Mouse (Mus musculus) gastrocnemius, adult 8-10 months (tissue): ENCODE measurements at regions not wholly inside any gene's neighbourhood (a gene's known extent, or its start where the extent isn't known, plus 50 kb on each side); places are given as distances from the start of the nearest gene placed in this dataset.

Experiments used
- DNase-seq, 2 experiments: peaks; one replicate each; pipeline ENCODE4 v3.0.0; 2022; ENCODE audit warnings: low spot score in 2 of 2

DNA sequence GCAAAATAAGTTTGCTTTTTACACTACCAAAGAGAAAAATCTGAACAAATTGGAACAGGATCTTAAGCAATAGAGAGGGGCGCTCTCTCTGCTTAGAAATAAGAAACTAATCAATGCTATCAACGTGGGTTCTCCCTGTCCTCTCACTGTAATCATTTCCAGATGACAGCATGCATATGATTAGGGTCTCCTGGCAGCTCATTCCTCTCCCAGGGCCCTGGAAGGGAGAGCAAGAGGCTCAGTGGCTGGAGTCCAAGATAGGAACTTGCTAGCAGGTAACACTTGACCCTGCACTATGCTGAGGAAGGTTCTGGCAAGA is 146.5 kb upstream of the Jarid2 start:
- no peak for DNase-seq

DNA sequence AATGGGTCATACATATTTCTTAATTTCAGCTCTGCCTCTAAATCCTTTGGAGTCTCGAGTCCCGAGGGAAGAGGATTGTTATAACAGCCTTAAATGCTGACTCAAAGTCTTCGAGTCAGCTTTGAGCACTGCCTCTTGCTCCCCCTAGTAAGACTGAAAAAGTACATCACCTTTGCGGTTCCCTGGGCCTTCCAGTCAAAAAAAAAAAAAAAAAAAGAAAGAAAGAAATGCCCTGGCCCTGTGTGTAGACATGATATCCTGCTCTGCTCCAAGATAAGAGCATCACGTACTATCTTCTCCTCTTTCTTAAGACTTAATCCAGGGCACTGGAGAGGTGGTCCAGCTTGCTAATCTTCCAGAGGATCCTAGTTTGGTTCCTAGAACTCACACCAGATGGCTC is 145.7 kb upstream of the Jarid2 start:
- DNase-seq, result no peak

DNA sequence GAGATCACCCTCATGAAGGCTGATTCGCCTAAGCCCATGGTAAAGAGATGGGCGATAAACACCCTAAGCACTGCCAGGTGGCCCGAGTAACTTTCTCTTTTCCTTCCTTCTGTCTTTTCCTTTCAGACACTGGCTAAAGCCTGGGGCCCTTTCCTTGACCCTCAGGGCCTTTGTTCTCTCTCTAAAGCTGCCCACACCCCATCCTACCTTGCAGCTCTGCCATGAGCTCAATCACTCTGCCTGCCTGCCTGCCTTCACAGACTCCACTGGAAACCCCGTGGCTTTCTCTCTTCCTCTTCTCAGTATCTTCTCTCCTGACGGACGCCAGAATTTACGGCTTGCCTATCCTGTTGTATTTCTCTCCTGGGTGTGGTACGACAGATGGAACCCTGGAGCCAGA is 145.1 kb upstream of the Jarid2 start:
- no peak for DNase-seq

DNA sequence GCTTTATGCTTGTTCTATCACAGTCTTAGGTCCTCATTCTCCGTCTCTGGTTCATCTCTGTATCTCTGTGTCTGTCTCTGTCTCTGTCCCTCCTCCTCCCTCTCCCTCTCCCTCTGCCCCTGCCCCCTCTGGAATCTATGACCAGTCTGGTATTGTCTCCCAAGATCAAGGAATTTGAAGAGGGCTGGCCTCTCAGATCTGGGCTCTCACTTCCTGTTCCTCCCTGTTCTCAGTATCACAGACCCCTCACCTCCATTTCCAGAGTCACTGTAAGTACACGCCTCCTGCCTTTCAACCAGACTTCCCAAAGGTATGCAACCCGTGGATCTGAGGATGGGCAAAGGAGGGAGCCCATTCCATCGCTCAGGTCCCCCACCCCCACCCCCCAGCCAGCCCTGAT is 144.7 kb upstream of the Jarid2 start:
- DNase-seq, result no peak

DNA sequence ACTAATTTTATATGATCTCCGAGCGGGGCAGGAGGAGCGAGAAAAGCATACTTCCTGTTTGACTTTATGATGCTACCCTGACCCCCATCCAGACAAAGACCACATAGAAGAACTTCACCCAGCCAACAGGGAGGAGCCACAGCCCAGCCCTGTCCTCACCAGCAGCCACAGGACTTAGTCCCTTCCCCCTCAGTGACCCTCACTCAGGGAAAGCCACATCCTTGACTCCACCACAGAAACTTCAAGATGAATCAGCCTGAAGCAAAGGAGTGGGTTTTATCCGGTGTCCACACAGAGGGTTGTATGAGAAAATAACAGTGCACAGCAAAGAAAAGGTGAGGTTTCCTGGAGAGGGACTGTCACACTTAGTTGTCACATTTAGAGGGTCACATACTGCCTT is 141.4 kb upstream of the Jarid2 start:
- DNase-seq, result no peak

DNA sequence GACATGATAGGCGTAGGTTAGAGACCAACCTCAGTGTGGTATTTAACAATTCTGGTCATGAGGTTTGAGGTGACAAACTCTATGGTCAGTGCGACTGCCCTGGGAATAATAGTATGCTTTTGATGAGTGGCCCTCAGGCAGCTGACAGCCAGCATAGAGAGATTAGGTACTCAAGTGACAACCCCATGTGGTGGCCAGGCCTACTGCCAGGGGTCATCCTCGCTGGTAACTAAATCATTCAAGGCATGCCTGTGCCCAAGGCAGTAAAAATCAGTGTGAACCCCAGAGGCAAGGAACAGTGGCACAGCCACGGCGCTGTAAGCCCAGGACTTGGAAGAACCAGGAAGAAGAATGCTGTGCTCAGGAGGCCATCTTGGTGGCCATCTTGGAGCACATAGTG is 134.6 kb upstream of the Jarid2 start:
- peak; percentile 61 to 79 for DNase-seq

DNA sequence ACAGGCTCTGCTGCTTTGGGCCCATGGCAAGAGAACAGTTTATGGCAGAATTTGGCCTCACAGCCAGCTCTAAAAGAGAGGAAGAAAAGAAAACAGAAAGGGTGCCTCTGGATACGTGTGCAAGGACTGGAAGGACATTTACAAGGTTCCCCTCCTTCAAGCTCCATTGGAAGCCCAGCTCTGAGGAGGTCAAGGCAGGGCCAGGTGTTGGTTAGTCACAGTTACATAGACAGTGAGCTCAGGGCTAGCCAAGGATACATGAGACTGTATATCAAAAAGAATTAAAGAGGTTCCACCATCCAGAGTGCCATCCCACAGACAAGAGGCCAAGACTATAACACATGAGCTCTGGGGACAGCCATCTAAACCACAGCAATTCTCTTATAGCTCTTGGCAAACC is 131.6 kb upstream of the Jarid2 start:
- DNase-seq, result no peak

DNA sequence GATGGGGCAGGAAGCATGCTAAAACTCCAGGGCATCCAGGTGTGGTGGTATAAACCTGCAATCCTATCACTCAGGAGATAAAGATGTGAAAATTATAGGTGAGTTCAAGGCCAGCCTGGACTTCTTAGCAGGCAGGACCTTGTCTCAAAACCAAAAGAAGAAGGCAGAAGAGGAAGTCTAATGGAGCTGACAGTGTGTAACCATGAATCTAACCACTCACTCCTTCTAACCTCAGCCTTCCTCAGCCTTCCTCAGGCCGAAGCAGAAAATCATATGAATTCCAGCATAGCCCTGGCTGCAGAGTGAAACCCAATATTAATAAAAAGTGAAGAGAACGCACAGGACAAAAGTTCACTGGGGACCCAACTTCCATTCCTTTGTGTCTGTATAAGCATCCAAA is 128.2 kb upstream of the Jarid2 start:
- no peak for DNase-seq

DNA sequence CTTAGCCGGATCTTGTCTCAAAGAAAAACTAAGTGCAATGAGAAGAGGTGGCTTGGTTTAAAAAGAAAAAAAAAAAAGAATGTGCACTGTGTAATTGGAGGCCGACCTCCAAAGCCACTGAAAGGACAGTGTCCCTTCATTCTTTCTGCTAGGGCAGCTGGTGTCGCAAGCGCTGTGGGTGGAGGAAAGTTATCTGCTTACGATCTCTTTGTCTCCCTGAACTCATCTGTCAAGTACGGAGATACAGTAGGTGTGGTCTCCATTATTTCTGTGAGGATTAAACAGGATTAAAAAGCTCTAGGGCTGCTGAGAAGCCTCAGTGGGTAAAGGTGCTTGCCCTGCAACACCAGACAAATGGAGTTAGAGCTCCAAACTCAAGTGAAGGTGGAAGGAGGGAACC is 126.6 kb upstream of the Jarid2 start:
- no peak for DNase-seq

DNA sequence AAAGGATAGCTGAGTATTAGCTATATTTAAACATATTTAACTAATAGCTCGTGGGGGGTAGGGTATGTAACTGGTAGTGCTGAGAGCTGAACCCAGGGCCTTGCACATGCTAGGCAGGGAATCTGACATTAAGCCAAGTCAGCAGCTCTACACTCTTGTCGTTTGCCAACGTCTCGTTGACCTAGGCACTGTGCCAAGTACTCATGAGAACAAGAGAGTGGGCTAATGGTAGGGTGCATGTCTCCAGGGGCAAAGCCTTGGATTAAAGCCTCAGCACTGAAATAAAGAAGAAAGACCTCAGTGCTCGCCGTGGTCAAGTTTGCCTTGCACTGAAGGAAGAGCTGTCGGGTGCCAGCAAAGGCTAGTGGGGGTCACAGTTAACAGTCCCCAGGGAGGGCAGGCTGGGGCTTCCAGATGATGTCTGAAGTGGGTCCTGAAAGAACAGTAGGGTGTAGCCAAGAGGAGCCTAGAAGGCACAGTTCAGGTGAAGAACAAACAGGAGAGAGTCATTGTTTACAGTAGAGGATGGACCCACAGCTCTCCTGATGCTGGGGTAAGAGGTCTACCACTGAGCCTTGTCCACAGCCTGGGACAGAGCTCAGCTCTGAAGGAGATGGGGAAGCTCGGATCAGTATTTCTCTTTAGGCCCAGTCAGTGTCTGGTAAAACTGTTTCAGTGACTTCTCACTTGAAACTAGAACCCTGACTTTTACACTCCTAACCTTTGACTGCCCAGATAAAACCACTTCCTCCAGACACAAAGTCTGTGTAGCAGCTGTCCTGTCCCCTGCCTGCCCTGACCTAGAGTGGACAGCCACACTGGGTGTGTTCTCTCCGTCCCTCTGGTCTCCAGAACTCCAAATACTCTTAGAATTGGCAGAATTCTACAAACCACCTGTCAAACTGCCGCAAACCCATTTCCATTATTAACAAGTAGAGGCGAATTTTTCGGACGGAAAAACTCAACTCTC is 121.7 kb upstream of the Jarid2 start:
- no peak for DNase-seq

DNA sequence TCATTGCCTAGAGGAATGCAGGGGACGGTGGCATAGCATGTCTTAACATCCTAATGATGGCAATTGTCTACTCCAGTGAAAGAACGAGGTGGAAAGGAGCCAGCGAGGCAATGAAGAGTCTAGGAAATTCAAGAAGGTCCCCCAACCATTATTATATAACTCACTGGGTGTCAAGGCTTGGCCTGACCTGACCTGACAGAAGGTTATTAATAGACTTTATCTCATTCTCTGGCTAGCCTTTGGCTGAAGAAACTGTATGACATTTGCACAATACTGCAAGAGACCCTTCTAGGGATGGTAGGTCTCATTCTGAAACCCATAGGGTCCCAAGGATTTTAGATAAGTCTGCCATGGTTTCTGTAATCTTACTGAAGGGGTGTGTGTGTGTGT is 121.0 kb upstream of the Jarid2 start:
- no peak for DNase-seq

DNA sequence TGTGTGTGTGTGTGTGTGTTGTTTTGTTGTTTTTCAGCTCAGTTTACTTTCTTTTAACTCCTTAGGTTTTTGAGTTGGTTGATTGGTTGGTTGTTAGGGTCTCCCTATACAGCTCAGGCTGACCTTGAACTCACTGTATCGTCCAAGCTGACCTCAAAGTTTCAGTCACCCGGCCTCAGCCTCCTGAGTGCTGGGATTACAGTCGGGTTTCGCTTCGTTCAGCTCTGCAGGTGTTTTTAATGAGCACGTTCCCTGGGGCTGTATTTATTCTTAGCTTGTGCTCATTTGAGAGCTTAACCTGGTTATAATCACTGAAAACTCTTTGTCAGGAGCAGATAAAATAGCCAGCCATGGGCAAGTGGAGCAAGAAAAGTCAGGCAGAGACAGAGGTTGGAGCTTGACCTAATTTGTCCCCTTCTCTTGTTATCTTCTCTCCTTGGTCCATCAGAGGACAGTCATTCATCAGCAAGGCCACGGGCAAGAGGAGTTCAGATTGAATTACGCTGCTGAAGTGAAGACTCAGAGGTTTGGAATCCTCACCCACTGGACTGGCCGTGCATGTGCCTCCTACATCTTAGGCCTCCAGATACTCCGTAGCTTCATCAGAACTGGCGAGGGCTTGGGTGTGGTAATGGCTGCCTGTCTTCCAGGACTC is 120.5 kb upstream of the Jarid2 start:
- DNase-seq, result no peak

DNA sequence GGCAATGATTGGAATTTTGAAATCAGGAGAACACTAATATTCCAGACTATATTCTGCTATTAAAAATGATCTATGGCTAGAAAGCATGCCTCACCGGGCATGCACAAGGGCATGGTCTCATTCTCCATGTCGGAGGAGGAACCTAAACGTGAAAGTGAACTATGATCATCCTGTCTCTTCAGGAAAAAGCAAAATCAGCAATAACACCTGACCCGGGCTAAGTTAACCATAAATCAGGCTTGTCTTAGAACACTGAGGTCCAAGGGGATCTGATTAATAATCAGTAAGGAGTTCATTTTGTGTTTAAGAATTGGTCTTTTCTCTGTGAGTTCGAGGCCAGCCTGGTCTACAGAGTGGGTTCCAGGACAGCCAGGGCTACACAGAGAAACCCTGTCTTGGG is 119.7 kb upstream of the Jarid2 start:
- no peak for DNase-seq

DNA sequence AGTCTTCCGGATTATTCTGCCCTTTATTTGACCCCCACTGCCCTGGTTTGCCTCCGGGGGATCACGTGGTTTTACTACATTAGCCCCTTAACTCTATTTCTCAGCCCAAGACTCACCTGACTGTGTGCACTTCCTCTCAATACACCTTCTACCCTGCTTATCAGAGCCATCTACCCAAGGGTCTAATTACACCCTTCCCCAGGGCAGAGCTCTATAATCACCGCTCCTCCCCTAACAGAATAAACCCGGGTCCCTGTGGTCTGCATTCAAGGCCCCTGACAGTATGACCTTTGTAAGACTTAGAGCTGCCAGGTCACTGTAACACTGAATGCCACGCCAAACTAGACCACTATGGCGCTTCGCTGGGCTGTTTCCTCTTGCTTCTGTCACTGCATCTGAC is 113.6 kb upstream of the Jarid2 start:
- DNase-seq, result no peak

DNA sequence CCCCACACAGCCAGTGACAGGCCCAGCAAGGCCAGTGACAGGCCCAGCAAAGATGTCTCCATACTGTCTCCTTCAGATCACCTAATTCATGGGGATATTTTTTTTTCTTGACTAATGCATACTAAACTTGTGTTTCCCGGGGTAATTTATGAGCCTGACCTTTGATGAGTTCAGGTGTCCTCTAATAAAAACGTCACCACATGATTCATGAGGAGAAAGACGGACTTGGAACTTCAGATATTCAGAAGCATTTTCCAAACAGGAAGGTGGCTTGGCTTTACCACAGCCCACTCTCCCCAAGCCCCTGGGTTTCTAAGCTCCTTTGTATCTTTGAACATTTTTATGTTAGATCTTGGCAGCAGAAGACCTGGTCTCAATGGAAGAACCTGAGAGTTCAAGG is 110.9 kb upstream of the Jarid2 start:
- DNase-seq, result no peak

DNA sequence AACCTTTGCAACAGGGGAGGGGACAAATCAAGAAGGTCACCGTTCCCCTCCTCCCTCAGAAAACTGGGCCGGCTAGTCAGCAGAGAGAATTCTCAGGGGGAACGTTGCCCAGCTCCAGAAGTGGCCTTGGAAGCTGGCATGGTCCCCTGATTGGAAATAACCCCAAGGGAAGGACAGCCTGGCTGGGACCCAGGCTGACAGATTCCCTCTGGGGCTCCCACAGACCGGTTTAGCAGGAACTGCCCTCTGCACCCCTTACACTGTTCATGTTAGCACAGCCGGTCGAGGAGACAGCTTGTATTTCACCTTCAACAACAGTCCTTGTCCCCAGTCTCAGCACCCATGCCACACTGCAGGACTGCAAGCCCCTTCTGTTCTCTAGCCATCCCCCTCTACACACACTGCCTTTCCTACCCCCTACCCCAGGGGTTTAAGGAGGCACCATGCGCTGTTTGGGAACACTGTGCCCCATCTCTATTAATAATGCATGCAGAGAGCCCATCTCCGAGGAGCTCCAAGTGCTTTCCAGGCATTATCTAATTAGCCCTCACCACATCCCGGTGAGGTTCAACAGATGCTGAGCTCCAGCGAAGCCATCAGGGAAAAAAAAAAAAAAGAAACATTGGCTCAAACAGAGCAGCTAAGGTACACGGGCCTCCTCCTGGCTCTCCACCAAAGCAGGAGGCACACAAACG is 106.5 kb upstream of the Jarid2 start:
- DNase-seq, result peak in 1 of 2 experiments; percentile 13

DNA sequence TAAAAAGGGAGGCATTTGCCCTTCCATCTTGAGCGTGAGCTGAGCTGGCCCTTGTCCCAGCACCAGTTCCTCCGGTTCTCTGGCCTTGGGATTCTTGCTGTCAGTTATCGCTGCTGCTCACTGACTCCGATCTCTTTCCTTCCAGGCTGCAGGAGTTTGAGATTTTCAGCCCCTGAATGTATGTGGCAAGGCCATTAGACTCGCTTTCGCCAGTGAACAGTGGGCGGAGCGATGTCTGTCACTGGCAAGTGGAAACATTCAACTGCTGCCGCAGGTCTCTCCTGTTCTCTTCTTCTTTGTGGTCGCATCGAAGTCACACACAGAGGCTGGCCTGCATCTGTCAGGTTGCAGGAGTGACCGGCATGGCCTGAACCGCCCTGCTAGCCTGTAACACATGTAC is 104.6 kb upstream of the Jarid2 start:
- no peak for DNase-seq

DNA sequence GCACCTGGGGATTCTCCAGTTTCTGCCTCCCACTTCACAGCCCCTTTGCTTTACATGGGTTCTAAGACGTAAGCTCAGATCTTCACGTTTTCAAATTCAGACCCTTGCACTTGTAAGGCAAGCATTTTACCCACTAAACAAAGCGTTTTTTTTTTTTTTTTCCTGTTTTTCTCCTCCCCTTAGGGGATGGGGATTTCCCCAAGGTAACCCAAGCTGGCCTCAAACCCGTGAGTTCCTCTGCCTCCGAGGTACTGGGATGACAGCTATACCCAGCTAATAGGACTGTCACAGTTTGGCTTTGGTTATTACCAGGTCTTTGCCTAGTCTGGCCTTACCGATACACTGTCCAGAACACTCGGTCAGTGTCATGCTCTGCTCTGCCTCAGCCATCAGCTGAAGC is 103.5 kb upstream of the Jarid2 start:
- DNase-seq, result no peak

DNA sequence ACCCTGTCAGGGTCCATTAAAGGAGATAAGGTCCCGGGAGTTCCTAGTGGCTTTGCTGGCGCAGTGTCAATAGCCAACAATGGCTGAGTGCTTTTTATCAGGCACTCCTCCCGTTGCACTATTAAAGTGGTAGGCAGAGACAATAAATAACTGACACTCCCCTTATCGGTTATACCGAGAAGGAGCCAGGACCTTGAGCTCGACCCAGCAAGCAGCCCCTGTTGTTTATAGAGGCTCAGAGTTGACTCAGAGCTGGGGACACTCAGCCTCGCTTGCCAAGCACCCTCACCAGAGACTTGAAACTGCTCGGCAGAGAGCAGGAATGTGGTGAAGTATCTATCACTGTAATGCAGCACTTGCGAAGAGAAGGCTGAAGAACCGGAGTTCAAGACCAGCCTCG is 102.5 kb upstream of the Jarid2 start:
- DNase-seq, result no peak

DNA sequence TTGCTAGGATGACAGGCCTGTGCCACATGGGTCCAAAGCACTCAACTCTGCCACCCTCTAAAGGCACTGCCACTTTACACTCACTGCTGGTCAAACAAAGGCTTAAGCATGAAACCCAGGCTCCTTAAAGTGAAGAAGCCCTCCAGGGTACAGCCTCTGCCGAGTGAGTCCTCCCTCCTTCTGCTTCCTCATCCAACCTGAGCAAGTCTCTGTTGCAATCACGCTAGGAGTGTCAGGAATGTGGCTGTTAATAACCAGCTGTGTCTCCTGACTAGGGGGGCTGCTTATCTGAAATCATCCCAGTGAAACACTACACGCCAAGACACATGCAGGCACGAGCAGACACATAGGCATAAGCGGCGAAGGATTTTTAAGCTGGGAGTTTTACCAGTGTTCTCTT is 99.2 kb upstream of the Jarid2 start:
- no peak for DNase-seq

DNA sequence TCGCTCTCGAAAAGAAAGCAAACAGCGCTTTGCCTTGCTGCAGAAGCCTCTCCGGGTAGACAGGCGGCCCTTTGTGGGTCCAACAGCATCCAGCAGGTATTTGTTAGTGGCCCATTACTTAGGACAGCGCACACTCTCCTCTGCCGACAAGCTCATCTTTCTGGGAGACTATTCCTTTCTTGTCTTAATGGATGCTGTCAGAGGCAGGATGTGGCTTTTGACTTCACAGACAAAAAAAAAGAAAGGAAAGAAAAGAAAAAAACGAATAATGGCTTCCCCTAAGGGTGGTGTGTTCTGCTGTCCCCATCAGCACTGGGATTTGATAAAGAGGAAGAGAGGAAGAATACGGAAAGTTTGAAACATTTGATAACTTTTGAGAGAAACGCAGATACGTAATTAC is 94.7 kb upstream of the Jarid2 start:
- no peak for DNase-seq

DNA sequence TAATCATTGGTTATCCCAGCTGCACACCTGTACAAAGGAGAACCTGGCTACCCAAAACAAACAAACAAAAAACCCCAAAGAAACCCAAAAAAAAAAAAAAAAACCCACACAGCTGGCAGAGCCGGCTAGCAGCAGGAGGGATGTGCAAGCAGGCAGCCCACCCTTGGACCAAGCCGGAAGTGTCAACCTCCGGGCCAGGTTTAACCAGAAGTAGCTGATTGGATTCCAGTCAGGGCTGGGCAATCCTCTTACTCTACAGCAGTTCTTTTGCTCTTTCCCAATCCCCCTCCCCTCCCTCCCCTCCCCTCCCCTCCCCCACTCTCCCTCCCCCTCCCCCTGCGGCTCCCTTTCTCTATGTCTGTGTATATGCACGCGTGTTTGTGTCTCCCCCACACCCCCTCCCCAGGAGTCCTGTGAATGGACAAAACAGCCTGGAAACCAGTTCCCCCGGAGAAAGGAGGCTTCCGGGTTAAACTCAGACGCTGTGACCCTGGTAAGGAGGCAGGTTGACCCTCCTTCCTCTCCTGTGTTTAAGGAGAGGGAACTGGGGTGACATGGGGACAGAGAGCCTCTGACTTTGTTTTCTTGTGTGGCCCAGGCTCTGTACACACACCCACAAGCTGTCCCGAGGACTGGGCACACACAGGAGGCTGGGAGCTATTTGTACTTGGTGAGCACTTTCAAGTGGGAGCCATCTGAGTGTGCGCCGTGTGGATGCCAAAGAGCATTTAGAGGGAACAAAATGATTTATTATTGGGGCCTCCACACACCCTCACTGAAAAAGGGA is 93.9 kb upstream of the Jarid2 start:
- DNase-seq, result no peak
